Mouse (Mus musculus) liver, postnatal 0 days (tissue): ENCODE measurements around the gene Lifr.

Source experiments
- CTCF ChIP-seq: sonication (generic); IDR thresholded peaks from 2 replicates; pipeline ENCODE4 v1.5.1; 2016; ENCODE audit warnings: antibody characterized with exemption, low read depth
- EP300 ChIP-seq: IDR thresholded peaks from 2 replicates; pipeline ENCODE4 v1.6.1; 2016; ENCODE audit warnings: antibody characterized with exemption, low read depth, mild to moderate bottlenecking

DNA sequence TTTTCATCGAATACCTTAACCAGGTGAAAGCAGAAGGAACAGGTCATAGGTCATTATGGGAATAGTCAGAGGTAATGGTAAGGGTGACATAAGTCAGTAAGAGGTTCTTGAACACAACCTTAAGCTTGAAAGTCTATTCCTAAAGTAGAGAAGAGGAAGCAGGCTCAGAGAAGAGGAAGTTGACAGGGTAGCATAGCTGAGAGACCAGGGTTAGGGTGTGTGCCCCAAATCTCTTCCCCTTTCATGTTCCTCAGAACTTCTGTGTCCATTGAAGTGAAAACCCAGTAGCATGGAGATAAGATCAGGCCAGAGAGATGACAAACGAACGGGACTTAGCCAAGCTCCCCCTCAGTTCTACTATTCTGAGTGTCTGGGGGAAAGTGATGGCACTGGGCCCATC is 23.5 kb downstream of the Lifr start:
- TF ChIP-seq CTCF (no peak), EP300 (no peak)
